Mouse (Mus musculus) CD4-positive, CD25-positive, alpha-beta regulatory T cell, adult 2 months (primary cell): ENCODE measurements around the gene Mdc1.

ENCODE experiments used
- DNase-seq: peaks from one replicate; pipeline ENCODE4 v3.0.0-alpha.2; 2012; ENCODE audit warnings: low read depth, low spot score

Mdc1 gene

DNA sequence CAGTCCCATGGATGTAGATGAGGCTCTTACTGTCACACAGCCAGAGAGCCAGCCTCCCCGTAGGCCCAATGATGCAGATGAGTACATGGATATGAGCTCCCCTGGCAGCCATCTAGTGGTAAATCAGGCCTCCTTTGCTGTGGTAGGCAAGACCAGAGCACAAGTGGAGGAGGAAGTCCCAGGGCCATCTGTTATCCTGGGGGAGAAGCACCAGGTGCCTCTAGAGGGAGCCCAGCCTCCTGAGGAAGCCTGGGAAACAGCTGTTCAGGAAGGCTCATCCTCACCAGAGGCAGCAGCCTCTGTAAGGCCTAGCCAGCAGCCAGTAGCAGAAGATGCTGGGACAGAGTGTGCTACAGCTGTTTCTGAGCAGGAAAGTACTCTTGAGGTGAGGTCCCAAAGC is 6.8 kb downstream of the Mdc1 start:
- DNase-seq: peak; percentile 1

DNA sequence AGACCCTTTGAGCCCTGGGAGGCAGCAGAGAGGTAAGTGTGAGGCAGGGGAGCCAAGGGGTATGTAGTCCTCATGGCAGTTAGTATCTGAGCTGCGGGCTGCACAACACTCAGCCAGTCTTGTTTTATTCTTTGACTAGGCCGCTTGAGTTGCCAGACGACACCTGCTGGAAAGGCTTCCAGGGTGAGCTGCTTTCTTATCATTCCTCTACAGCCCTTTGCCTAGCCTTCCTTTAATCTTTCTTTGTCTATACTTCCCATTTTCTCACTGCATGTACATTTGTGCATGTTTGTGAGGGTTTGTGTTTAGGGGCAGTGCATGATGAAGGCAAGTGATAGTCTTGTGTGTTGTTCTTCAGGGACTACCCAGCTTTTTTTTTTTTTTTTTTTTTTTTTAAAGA is 9.7 kb downstream of the Mdc1 start:
- DNase-seq: no peak

DNA sequence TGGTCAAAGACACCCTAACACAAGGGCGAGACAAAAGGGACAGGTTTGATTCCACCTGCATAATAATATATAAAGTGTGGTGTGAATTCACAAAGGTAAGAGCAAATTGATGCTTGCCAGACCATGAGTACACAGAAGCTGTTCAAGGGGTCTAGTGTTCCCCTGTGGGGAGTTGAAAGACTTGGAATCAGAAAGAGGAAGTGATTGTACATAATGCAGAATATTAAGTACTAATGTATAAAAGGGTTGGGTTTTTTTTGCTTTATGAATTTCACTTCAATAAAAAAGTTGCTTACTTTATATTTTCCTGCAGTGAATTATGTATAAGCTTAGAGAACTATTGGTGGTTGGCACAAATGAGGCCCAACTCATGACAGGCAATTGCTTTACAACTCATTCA is 18.1 kb downstream of the Mdc1 start:
- DNase-seq: no peak

DNA sequence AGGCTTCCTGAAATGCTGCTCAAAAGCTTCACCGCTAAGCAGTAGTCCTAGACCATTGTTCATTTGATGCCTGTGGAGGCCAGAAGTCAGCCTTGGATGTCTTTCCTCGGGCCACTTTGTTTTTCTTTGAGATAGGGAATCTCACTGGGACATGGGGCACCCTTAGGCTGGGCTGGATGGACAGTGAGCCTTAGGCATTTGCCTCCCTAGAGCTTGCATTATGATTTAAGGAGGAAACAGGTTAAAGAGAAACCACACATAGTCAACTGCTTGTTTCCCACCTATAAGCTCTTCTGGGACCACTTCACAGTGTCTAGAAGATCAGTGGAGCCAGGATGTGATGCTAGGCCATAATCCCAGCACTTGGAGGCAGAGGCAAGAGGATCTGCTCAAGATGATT is 18.5 kb downstream of the Mdc1 start:
- no peak for DNase-seq

DNA sequence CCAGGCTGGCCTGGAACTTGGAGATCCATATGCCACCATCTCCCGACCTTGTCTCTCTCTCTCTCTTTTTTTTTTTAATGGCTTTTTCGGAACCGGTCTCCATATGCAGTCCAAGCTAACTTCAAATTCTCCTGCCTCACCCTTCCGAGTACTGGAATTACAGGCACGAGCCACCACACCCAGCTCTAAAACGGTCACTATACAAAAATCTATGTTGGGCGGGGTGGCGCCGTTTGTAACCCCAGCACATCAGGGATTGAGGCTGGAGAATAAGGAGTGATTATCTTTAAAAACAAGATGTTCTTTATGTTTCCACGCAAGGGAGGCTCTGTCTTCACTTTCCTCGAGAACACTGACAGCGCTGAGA is 19.5 kb downstream of the Mdc1 start:
- no peak for DNase-seq

DNA sequence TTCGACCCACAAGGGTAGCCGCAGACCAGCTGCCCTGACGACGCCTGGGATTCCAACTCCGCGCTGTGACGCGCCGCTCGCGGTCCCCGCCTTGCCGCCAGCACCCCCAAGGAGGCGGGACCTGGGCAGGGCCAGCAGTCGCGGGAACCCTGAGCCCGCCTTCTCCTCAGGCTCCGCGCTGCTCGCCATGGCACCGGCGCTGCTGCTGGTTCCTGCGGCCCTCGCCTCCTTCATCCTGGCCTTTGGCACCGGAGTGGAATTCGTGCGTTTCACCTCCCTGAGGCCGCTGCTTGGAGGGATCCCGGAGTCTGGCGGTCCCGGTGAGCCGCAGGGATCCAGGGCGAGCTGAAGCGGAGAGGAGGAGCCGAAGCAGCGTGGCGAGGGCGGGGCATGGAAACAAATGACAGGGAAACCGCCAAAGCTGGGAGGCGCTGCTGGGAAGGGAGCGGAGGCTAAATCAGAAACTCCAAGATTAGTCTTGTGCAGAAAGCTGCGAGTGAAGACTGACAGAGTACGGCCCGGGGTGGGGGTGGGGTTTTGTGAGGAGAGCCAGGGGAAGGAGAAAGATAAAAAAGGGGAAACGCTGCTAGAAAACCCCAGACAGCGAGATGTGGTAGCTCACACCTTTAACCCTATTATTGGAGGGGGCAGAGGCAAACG is 20.0 kb downstream of the Mdc1 start, which contains the start of gene Nrm:
Nrm (plus strand) TSS at position 121 of the 660 bp plus-strand sequence.
- DNase-seq: peak; percentile 90

DNA sequence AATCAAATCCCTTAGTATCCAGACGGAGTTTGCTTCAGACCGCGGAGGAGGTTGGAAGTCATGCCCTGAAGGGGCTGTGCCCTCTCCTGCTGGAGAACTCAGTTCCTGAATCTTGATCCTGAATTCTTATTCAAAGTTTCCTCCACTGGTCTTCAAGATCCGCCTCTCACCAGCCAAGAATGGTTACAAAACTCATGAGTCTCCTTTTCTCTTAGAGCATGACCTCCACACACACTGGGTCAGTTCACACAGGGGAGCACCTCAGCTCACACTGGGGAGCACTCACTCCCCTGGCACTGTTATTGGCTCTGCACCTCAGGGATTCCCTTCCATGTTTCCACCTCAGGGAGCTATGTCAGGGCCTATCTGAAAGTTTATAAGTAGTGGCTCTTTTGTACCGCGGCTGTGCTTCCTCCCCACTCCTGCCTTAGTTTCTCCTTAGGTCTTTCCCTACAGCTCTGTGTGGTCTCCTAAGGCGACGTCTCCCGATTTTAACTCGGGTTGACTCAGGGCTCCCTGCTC is 23.6 kb downstream of the Mdc1 start:
- DNase-seq: no peak

DNA sequence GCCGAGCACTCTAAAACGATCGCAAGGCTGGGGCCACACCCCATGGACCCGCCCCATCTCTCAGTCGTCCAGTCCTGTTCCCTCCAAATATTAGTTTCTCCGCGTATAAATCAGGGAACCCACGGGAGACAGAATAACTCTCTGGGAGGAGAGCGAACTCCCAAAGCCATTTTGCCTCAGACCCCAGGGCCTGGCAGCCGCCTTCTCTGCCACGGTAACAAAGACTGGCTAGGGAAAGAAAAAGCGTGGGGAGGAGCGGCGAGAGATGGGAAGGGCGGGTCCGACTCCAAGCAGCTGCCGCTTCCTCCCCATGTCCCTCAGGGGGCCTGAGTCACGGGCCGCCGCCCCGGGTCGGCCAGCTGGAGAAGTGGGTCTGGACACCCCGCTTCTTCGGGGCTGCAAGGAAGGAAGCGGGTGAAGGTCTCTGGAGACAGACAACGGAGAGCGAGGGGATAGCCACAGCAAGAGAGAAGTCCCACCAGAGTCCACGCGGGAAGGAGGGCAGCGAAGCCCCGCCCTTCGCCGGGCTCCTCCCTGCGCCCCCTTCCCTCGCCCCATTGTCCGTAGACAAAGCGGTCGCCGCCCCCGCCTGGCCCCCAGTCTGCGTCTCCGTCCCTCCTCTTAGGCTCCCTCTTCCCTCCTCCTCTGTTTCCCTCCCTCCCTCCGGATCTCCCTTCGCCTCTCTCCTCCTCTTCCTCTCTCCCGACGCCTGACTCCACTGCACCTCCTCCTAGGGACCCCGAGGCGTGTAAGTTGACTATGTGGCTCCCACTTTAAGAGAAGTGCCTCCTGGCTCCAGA is 24.4 kb downstream of the Mdc1 start, which contains the start of gene Ppp1r18:
Ppp1r18 (plus strand) TSS at position 113 of the 800 bp plus-strand sequence.
- DNase-seq: peak; percentile 51

DNA sequence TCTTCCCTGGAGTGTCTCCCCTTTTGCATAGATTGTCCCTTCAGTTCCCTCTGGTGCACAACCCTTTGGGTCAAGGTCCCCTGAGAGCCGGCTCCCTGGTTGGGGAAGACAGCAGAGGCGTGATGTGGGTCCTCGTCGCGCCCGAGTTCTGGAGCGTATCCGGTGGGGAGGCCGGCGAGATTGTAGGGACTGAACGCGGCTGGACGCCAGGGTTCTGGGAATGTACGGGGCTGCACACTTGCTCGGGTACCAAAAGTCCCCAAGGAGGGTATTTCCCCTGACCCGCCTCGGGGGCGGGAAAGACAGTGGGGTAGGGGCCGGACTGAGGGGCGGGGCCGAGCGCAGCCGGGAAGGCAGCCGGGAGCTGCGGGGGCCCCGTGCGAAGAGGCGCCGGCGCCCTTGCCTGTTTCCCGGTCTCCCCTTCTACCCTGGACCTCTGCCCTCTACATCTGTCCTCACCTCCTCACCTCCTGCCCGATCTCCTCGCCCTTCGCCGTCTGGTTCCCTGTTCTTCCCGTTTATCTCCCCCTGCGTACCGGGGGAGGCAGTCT is 25.0 kb downstream of the Mdc1 start:
- DNase-seq: peak; percentile 70

DNA sequence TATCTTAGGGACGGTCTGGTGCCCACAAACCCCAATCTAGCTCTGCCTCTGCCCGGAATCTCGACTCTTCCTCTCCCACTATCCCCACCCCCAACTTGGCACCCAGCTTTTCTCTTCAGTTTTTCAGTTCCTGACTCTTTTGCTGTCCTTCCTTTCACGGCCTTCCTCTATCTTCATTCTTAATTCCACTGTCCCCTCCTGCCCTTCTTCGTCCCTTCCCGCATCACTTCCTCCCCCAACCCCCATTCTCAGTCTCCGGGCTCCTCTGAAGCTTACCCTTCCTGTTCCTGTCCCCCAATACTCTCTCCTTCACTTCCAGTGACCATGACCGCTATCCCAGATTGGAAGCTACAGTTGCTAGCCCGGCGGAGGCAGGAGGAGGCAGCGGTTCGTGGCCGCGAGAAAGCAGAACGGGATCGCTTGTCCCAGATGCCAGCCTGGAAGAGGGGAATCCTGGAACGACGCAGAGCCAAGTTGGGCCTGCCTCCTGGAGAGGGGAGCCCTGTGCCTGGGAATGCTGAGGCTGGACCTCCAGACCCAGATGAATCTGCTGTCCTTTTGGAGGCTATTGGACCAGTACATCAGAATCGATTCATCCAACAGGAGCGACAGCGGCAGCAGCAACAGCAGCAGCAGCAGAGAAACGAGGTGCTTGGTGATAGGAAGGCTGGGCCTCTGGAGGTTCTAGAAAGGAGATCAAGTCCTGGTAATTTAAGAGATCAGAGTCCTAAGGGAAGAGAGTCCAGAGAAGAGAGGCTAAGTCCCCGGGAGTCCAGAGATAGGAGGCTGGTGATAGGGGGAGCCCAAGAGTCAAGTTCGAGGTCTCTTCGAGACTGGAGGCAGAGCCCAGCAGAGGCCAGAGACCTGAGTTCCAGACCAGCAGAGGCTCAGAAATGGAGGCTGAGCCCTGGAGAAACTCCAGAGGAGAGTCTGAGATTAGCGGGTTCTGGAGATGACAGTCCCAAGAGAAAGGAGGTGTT is 25.9 kb downstream of the Mdc1 start:
- peak; percentile 68 for DNase-seq

DNA sequence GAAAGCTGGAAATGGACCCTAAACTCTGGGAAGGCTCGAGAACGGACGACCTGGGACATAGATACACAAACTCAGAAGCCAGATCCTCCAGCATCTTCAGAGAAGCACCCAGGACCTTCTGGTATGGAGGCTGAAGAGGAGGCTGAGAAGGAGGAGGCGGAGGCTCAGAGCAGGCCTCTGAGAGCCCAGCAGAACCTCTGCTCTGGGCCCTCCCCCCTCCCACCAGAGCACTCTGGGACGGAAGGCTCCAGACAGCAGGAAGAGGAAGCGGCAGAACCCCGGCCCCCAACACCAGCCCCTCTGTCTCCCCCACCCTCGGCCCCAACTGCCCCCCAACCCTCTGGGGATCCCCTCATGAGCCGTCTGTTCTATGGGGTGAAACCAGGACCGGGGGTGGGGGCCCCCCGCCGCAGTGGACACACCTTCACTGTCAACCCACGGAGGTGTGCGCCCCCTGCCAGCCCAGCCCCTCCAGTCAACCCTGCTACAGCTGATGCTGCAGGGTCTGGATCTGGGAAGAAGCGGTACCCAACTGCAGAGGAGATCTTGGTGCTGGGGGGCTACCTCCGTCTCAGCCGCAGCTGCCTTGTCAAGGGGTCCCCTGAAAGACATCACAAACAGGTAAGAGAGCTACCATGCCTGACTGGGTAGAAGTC is 27.0 kb downstream of the Mdc1 start:
- peak; percentile 80 for DNase-seq

DNA sequence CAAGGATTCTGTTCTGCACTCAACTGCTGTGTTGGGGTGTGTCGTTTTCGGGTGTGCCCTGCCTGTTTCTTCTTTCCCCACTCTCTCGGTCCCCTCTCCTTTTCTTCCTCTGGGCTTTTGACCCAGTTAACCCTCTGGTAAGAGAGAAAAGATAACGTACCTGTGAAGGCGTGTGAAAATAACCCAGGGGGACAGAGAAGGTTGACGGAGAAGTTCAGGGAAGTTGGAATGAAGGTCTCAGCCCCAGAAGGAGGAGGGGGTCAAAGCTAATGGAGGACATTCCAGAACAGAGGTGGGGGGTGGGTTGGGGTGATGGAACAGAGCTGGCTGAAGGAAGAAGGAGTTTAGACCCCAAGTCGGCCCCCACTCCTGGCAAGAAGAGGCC is 27.6 kb downstream of the Mdc1 start:
- no peak for DNase-seq

DNA sequence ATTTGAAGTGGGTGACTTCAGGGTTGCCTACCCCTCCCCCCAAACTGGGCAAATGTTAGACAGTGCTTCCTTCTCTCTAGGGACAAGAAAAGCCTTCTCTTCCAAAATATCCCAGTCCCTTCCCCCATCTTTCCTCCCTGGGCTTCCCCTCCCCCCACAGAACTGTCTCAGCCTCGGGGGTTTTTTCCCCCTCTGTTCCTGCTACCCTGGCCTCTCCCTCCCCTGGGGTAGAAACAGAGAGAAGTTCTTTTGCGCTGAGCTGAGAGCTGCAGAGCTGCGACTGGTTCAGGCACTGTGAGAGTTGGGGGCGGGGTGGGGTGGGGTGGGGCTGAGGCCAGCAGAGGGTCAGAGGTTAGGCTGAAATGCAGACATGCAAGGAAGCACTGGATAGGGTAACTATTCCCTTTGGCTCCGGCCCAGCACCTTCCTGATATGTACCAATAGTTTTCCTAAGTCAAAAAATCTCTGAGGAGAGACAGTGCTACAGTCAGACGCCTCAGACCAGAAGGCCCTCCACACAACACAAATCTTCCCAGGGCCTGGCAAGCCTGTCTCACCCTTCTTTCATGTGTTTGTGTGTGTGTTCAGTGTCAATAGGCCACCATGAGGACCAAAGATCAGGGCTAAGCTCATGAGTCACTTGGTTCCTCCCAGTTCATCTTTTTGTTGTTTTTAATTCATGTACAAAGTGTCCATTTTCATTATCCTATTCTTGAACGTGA is 28.2 kb downstream of the Mdc1 start:
- peak; percentile 42 for DNase-seq

DNA sequence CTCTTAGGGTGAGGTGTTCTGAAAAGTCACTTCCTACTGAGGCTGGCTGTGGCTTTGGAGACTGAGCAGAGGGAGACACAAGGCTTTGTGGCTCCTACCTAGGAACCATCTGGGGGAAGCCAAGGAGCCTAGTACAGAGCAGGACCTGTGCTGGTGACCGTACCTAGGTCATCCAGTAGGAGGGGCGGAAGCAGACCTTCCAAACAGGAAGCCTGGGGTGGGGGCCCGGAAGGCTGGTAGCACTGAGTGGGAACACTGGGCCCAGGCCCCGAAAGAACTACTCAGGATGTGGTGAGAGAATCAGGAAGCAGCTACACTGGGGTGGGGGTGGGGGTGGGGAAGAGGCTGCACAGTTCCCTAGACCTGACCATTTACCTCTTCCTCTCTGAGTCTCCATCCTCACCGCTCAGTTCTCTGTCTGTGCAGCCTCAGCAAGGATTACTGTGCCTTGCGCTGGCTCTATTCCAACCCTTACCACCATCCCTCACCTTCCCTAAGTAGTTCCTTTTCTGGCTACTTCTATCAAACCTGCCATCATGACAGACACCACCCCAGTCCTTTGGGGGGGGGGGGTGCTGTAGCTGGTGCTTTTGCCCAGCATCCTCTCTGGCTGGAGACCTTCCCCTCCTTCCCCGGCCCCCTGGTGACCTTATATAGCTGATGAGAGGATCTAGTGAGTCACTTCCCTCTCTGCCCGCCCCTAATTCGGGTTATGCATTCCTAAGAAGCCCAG is 29.0 kb downstream of the Mdc1 start:
- DNase-seq: peak; percentile 80

DNA sequence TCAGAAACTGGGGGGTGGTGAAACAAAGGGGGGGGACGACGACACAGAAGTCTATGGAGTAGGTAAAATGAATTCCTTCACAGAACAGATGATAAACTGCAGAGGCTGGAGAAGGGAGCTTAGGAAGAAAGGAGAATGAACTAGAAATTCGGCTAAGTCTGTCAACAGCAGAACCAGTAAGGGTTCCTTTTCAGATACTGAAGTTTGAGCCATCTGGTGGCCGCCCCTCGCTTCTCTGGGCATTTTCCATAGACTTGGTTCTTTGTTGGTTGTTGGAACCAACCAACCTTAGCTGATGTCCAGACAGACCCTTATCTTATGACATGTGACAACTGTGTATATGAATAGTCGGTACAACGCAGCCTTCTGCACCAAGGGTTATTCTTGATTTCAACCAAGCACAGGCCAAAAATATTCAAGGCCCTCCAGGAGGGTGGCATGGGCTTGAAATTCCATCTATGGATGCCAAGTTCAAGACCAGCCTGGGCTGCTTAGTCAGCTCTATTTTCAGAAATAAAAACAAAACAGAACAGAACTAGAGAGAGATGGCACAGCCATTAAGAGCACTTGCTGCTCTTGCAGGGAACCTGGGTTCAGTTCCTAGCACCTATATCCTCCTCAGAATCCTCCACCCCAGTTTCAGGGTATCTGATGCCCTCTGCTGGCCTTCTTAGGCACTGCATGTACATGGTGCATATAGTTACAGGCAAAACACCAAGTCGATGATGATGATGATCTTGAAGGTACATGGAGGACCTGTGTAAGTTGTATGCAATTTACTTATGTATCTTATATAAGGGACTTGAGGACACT is 29.8 kb downstream of the Mdc1 start:
- peak; percentile 80 for DNase-seq

DNA sequence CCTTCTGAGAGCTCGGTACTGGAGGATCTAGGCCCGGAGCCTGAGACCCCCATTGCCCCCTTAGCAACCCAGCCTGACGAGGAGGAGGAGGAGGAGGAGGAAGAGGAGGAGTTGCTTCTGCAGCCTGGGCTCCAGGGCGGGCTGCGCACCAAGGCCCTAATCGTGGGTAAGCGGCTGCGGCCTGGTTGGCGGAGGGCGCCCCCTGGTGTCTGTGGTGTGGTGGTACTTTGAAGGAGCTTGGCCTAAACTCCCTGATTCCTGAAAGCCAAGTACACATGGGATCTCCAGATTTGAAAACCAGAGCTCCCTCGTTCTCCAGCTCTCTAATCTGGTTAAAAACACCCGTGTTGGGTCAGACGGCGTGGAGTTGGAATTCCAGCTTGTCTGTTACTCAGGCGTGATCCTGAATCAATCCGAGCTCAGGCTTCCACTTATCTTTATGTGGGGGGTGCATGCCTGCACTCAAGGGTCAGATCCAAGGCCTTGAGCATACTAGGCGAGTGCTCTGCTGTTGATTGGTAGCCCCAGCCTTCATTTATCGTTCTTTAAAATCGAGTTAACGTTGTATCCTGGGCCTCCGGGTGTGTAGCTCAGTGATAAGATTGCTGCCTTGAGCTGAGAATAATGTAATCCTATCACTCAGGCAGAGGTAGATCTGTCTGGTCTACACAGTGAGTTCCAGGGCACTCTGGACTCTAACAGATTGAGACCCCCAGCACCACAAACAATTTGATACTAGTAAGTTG is 32.6 kb downstream of the Mdc1 start:
- DNase-seq: peak; percentile 92

DNA sequence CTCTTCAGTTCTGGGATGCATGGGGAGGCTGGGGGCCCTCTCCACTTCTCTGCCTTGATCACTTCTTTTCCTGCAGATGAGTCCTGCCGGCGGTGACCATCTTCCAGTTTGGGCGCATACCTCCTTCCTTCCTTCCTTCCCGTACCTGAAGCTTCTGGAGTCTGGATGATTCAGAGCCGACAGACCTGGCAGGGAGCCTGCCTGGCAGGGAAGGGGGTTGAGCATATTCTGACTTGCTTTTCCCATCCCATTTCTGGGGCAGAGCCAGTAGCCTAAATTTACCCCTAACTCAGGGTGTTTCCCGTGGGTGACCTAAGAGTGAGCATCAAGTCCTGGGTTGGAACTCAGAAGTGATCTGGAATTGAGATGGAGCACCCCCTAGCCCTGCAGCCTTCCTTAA is 33.4 kb downstream of the Mdc1 start:
- DNase-seq: no peak
